Mouse (Mus musculus) yolk sac, embryonic 10.5 days (tissue): Measurements from ENCODE around the gene Mark3.
"Not testable (repeated sequence)": the region's sequence is repeated elsewhere in the genome, so short reads cannot be mapped to it uniquely, and the experiment has no call there.

ENCODE experiments used
- DNase-seq: peaks from one replicate; pipeline ENCODE4 v3.0.0-alpha.2; 2017; ENCODE audit warnings: low spot score

Mark3 gene

GRCm38 (mm10) chr12:111574074-111574886 is at the start of gene Mark3:
Gene Mark3, plus strand, starts transcription at chr12:111574523.
- peak; percentile 95 for DNase-seq

- no peak for DNase-seq
Observed at GRCm38 (mm10) chr12:111524883-111525282, 49.4 kb upstream of the Mark3 start.

- DNase-seq: no peak
Observed at GRCm38 (mm10) chr12:111527643-111528281, 46.6 kb upstream of the Mark3 start.

GRCm38 (mm10) chr12:111529192-111529591 is 45.1 kb upstream of the Mark3 start:
- DNase-seq: no peak

- DNase-seq: no peak
Observed at GRCm38 (mm10) chr12:111533096-111533794, 41.1 kb upstream of the Mark3 start.

GRCm38 (mm10) chr12:111535281-111535680 is 39.0 kb upstream of the Mark3 start:
- no peak for DNase-seq

- DNase-seq: no peak
Observed at GRCm38 (mm10) chr12:111535762-111536161, 38.6 kb upstream of the Mark3 start.

GRCm38 (mm10) chr12:111536746-111537145 is 37.6 kb upstream of the Mark3 start:
- no peak for DNase-seq

GRCm38 (mm10) chr12:111537341-111537740 is 37.0 kb upstream of the Mark3 start:
- DNase-seq: no peak

GRCm38 (mm10) chr12:111537796-111538291 is 36.5 kb upstream of the Mark3 start, which contains the start of gene Eif5:
Gene Eif5, plus strand, starts transcription at chr12:111538016.
- peak; percentile 100 for DNase-seq

- DNase-seq: peak; percentile 87
Observed at GRCm38 (mm10) chr12:111538292-111539040, 35.9 kb upstream of the Mark3 start.

- no peak for DNase-seq
Observed at GRCm38 (mm10) chr12:111539041-111539345, 35.3 kb upstream of the Mark3 start.

GRCm38 (mm10) chr12:111547070-111547469 is 27.3 kb upstream of the Mark3 start:
- peak; percentile 37 for DNase-seq

- DNase-seq: no peak
Observed at GRCm38 (mm10) chr12:111548555-111549289, 25.6 kb upstream of the Mark3 start.

- no peak for DNase-seq
Observed at GRCm38 (mm10) chr12:111550679-111551078, 23.6 kb upstream of the Mark3 start.

- no peak for DNase-seq
Observed at GRCm38 (mm10) chr12:111552342-111552741, 22.0 kb upstream of the Mark3 start.

- no peak for DNase-seq
Observed at GRCm38 (mm10) chr12:111555357-111555756, 19.0 kb upstream of the Mark3 start.

GRCm38 (mm10) chr12:111555893-111556292 is 18.4 kb upstream of the Mark3 start:
- DNase-seq: not testable (repeated sequence)

- DNase-seq: no peak
Observed at GRCm38 (mm10) chr12:111557538-111557937, 16.8 kb upstream of the Mark3 start.

GRCm38 (mm10) chr12:111558655-111559054 is 15.7 kb upstream of the Mark3 start:
- no peak for DNase-seq

GRCm38 (mm10) chr12:111559647-111560258 is 14.6 kb upstream of the Mark3 start:
- DNase-seq: no peak
